Mouse (Mus musculus): ENCODE results near the gene Gm5475. TPM values are rescaled to one million over a fixed set of nuclear protein-coding genes. Genes with fewer than 3 reads are reported as not detected.

Gene Gm5475
- total and polyA plus RNA-seq, 2 experiments from 2014 or later, result 0.10 TPM; not detected in 1

- H3K4me3 ChIP-seq (ENCODE audit: low read depth, low read length), result no peak overlapping the region
- H3K36me3 ChIP-seq (ENCODE audit: insufficient read depth), result peaks cover 85% of the 10 kb centered on the region
- H3K4me2 ChIP-seq (ENCODE audit: low read depth), result no peak overlapping the region
- ATAC-seq (no peak), DNase-seq (no peak)
- H3K27ac ChIP-seq (ENCODE audit: low read depth, low read length), result no peak overlapping the region
- no peak overlapping the region for H3K9ac ChIP-seq
- H3K4me1 ChIP-seq (ENCODE audit: insufficient read depth), result no peaks in the 10 kb centered on the region
- no peaks in the 10 kb centered on the region for H3K27me3 ChIP-seq (ENCODE audit: insufficient read depth, low read length)
- TF ChIP-seq CTCF (IDR thresholded peaks at IDR 0.05; ENCODE audit: low read depth), result no peak
- 94% methylated on average over 4 of the region's 4 CpGs for WGBS
- no peaks in the 10 kb centered on the region for H3K9me3 ChIP-seq (ENCODE audit: low read length)
Observed at GRCm38 (mm10) chr15:100401811-100402210, 20.1 kb upstream of the Gm5475 start.

- Histone ChIP-seq H3K27ac (ENCODE audit: low read depth, low read length) (no peak overlapping the region), H3K36me3 (ENCODE audit: insufficient read depth) (peaks cover 82% of the 10 kb centered on the region), H3K4me1 (ENCODE audit: insufficient read depth) (no peaks in the 10 kb centered on the region), H3K4me2 (ENCODE audit: low read depth) (no peak overlapping the region), H3K9ac (no peak overlapping the region), H3K4me3 (ENCODE audit: low read depth, low read length) (no peak overlapping the region), H3K27me3 (ENCODE audit: insufficient read depth, low read length) (no peaks in the 10 kb centered on the region), H3K9me3 (ENCODE audit: low read length) (no peaks in the 10 kb centered on the region)
- no peak for TF ChIP-seq CTCF (IDR thresholded peaks at IDR 0.05; ENCODE audit: low read depth)
- ATAC-seq, result no peak
- 93% methylated on average over 14 of the region's 14 CpGs for WGBS
- no peak for DNase-seq
Observed at GRCm38 (mm10) chr15:100402347-100402746, 19.6 kb upstream of the Gm5475 start.

- H3K27ac ChIP-seq (ENCODE audit: low read depth, low read length), result no peak overlapping the region
- H3K4me2 ChIP-seq (ENCODE audit: low read depth), result no peak overlapping the region
- peaks cover 80% of the 10 kb centered on the region for H3K36me3 ChIP-seq (ENCODE audit: insufficient read depth)
- ATAC-seq (no peak), DNase-seq (no peak)
- TF ChIP-seq CTCF (IDR thresholded peaks at IDR 0.05; ENCODE audit: low read depth), result no peak
- 87% methylated on average over 4 of the region's 4 CpGs for WGBS
- H3K9ac ChIP-seq, result no peak overlapping the region
- no peak overlapping the region for H3K4me3 ChIP-seq (ENCODE audit: low read depth, low read length)
- no peaks in the 10 kb centered on the region for H3K4me1 ChIP-seq (ENCODE audit: insufficient read depth)
- H3K27me3 ChIP-seq (ENCODE audit: insufficient read depth, low read length), result no peaks in the 10 kb centered on the region
- no peaks in the 10 kb centered on the region for H3K9me3 ChIP-seq (ENCODE audit: low read length)
Observed at GRCm38 (mm10) chr15:100402798-100403197, 19.1 kb upstream of the Gm5475 start.

GRCm38 (mm10) chr15:100403318-100404000 is 18.5 kb upstream of the Gm5475 start:
- Histone ChIP-seq H3K9me3 (ENCODE audit: low read length) (no peaks in the 10 kb centered on the region), H3K27ac (ENCODE audit: low read depth, low read length) (no peak overlapping the region), H3K4me3 (ENCODE audit: low read depth, low read length) (no peak overlapping the region), H3K4me2 (ENCODE audit: low read depth) (no peak overlapping the region), H3K9ac (no peak overlapping the region), H3K36me3 (ENCODE audit: insufficient read depth) (peaks cover 80% of the 10 kb centered on the region), H3K4me1 (ENCODE audit: insufficient read depth) (no peaks in the 10 kb centered on the region), H3K27me3 (ENCODE audit: insufficient read depth, low read length) (no peaks in the 10 kb centered on the region)
- no peak for ATAC-seq
- WGBS, result 94% methylated on average over 16 of the region's 16 CpGs
- TF ChIP-seq CTCF (IDR thresholded peaks at IDR 0.05; ENCODE audit: low read depth), result no peak
- no peak for DNase-seq

GRCm38 (mm10) chr15:100406088-100406487 is 15.9 kb upstream of the Gm5475 start:
- no peak overlapping the region for H3K4me3 ChIP-seq (ENCODE audit: low read depth, low read length)
- ATAC-seq, result no peak
- 90% methylated on average over 5 of the region's 5 CpGs for WGBS
- no peak overlapping the region for H3K27ac ChIP-seq (ENCODE audit: low read depth, low read length)
- no peaks in the 10 kb centered on the region for H3K27me3 ChIP-seq (ENCODE audit: insufficient read depth, low read length)
- no peak overlapping the region for H3K9ac ChIP-seq
- H3K36me3 ChIP-seq (ENCODE audit: insufficient read depth), result peaks cover 73% of the 10 kb centered on the region
- H3K4me1 ChIP-seq (ENCODE audit: insufficient read depth), result no peaks in the 10 kb centered on the region
- DNase-seq, result no peak
- no peaks in the 10 kb centered on the region for H3K9me3 ChIP-seq (ENCODE audit: low read length)
- no peak for TF ChIP-seq CTCF (IDR thresholded peaks at IDR 0.05; ENCODE audit: low read depth)
- H3K4me2 ChIP-seq (ENCODE audit: low read depth), result no peak overlapping the region

GRCm38 (mm10) chr15:100410918-100411672 is 10.9 kb upstream of the Gm5475 start:
- H3K27ac ChIP-seq (ENCODE audit: low read depth, low read length), result no peak overlapping the region
- H3K4me2 ChIP-seq (ENCODE audit: low read depth), result no peak overlapping the region
- no peak for TF ChIP-seq CTCF (IDR thresholded peaks at IDR 0.05; ENCODE audit: low read depth)
- WGBS, result 66% methylated on average over 14 of the region's 14 CpGs
- H3K4me3 ChIP-seq (ENCODE audit: low read depth, low read length), result no peak overlapping the region
- H3K9ac ChIP-seq, result no peak overlapping the region
- DNase-seq, result no peak
- H3K27me3 ChIP-seq (ENCODE audit: insufficient read depth, low read length), result no peaks in the 10 kb centered on the region
- H3K4me1 ChIP-seq (ENCODE audit: insufficient read depth), result no peaks in the 10 kb centered on the region
- H3K9me3 ChIP-seq (ENCODE audit: low read length), result no peaks in the 10 kb centered on the region
- H3K36me3 ChIP-seq (ENCODE audit: insufficient read depth), result peaks cover 38% of the 10 kb centered on the region
- ATAC-seq, result no peak

GRCm38 (mm10) chr15:100411731-100412130 is 10.2 kb upstream of the Gm5475 start:
- DNase-seq, result no peak
- no peak for ATAC-seq
- Histone ChIP-seq H3K9ac (no peak overlapping the region), H3K4me2 (ENCODE audit: low read depth) (no peak overlapping the region), H3K9me3 (ENCODE audit: low read length) (no peaks in the 10 kb centered on the region), H3K4me3 (ENCODE audit: low read depth, low read length) (no peak overlapping the region), H3K27ac (ENCODE audit: low read depth, low read length) (no peak overlapping the region), H3K4me1 (ENCODE audit: insufficient read depth) (no peaks in the 10 kb centered on the region), H3K27me3 (ENCODE audit: insufficient read depth, low read length) (no peaks in the 10 kb centered on the region), H3K36me3 (ENCODE audit: insufficient read depth) (peaks cover 36% of the 10 kb centered on the region)
- WGBS, result 89% methylated on average over 5 of the region's 5 CpGs
- TF ChIP-seq CTCF (IDR thresholded peaks at IDR 0.05; ENCODE audit: low read depth), result no peak
